ENCODE assay signal across 8 mouse cellular contexts in genomic region chr6:31216206-31217059, GRCm38 (mm10).
DNase-seq lines count a peak whose midpoint lies in the region; ATAC-seq and TF ChIP-seq lines count a peak whose summit lies in the region.

No protein-coding gene starts in this region.

- peak; percentile 71; the same call in 1 of the 2 replicates for TF ChIP-seq EP300 in heart, adult 2 months (IDR thresholded peaks at IDR 0.05; ENCODE audit: insufficient read depth, low read depth, low read length)

- H3K27ac ChIP-seq in embryonic facial prominence, embryonic 11.5 days (replicated peaks; ENCODE audit: low read depth, low read length) = no peak overlapping the region
- peak overlapping the region; percentile 100 for H3K27ac ChIP-seq in heart, adult 2 months
- H3K27ac ChIP-seq in kidney, adult 2 months (ENCODE audit: insufficient read depth, low read depth, low read length) = peak overlapping the region; percentile 100
- H3K27ac ChIP-seq in limb, embryonic 11.5 days (replicated peaks; ENCODE audit: low read depth, low read length) = no peak overlapping the region
- H3K27ac ChIP-seq in midbrain, embryonic 12.5 days (replicated peaks) = no peak overlapping the region

- intact Hi-C loops in heart, adult 2 months (cut with DNase I) = no loop called here

- under 1% methylated on average over 100 of the region's 100 CpGs for WGBS in embryonic facial prominence, embryonic 11.5 days
- WGBS in heart, adult 2 months = under 1% methylated on average over 94 of the region's 100 CpGs
- WGBS in kidney, adult 2 months = under 1% methylated on average over 99 of the region's 100 CpGs
- WGBS in limb, embryonic 11.5 days = under 1% methylated on average over 74 of the region's 100 CpGs
- WGBS in midbrain, embryonic 12.5 days = under 1% methylated on average over 93 of the region's 100 CpGs

- DNase-seq in adrenal gland, adult 8-10 months = peak; percentile 96
- peak; percentile 54 for DNase-seq in embryonic facial prominence, embryonic 11.5 days (ENCODE audit: low spot score)
- DNase-seq in heart, adult 2 months = peak; percentile 95 to 96
- peak; percentile 96 for DNase-seq in kidney, adult 2 months
- peak; percentile 65 for DNase-seq in limb, embryonic 11.5 days (ENCODE audit: low spot score)
- peak; percentile 94 for DNase-seq in skeletal muscle tissue, adult 2 months (ENCODE audit: low read depth, low spot score)
- DNase-seq in yolk sac, embryonic 10.5 days (ENCODE audit: low spot score) = peak; percentile 47

- peak overlapping the region; percentile 48 for H3K9ac ChIP-seq in embryonic facial prominence, embryonic 11.5 days (replicated peaks; ENCODE audit: low read length)
- H3K9ac ChIP-seq in heart, adult 2 months (ENCODE audit: low read depth, low read length) = peak overlapping the region; percentile 97
- H3K9ac ChIP-seq in limb, embryonic 11.5 days (ENCODE audit: low read length) = peak overlapping the region; percentile 49
- peak overlapping the region; percentile 61 for H3K9ac ChIP-seq in midbrain, embryonic 12.5 days (replicated peaks)

- peaks cover 48% of the 10 kb centered on the region for H3K27me3 ChIP-seq in embryonic facial prominence, embryonic 11.5 days (ENCODE audit: control insufficient read depth, insufficient read depth, low read length)
- H3K27me3 ChIP-seq in heart, adult 2 months (ENCODE audit: control insufficient read depth, insufficient read depth, low read length) = no peaks in the 10 kb centered on the region
- no peaks in the 10 kb centered on the region for H3K27me3 ChIP-seq in kidney, adult 2 months (replicated peaks; ENCODE audit: control insufficient read depth, insufficient read depth, low read length)
- peaks cover 61% of the 10 kb centered on the region for H3K27me3 ChIP-seq in limb, embryonic 11.5 days (ENCODE audit: control insufficient read depth, insufficient read depth, low read length)
- peaks cover 69% of the 10 kb centered on the region for H3K27me3 ChIP-seq in midbrain, embryonic 12.5 days

- peak overlapping the region; percentile 100 for H3K4me2 ChIP-seq in embryonic facial prominence, embryonic 11.5 days (ENCODE audit: low read depth, low read length)
- H3K4me2 ChIP-seq in limb, embryonic 11.5 days (ENCODE audit: low read depth, severe bottlenecking) = peak overlapping the region; percentile 100
- H3K4me2 ChIP-seq in midbrain, embryonic 12.5 days (replicated peaks) = peak overlapping the region; percentile 100

- no peaks in the 10 kb centered on the region for H3K9me3 ChIP-seq in embryonic facial prominence, embryonic 11.5 days (replicated peaks; ENCODE audit: control insufficient read depth, low read length)
- H3K9me3 ChIP-seq in limb, embryonic 11.5 days (ENCODE audit: control insufficient read depth, low read length) = no peaks in the 10 kb centered on the region
- H3K9me3 ChIP-seq in midbrain, embryonic 12.5 days = no peaks in the 10 kb centered on the region

- peak overlapping the region; percentile 65 for H3K4me3 ChIP-seq in embryonic facial prominence, embryonic 11.5 days (ENCODE audit: low read depth, low read length)
- H3K4me3 ChIP-seq in heart, adult 2 months = peak overlapping the region; percentile 95
- H3K4me3 ChIP-seq in kidney, adult 2 months (ENCODE audit: insufficient read depth, low read depth, low read length) = peak overlapping the region; percentile 80
- peak overlapping the region; percentile 68 for H3K4me3 ChIP-seq in limb, embryonic 11.5 days (ENCODE audit: low read depth, low read length)
- peak overlapping the region; percentile 76 for H3K4me3 ChIP-seq in midbrain, embryonic 12.5 days

- H3K79me2 ChIP-seq in heart, adult 2 months (replicated peaks; ENCODE audit: control insufficient read depth, insufficient read depth, low read length) = peaks cover 8% of the 10 kb centered on the region

- H3K4me1 ChIP-seq in embryonic facial prominence, embryonic 11.5 days (ENCODE audit: control insufficient read depth, insufficient read depth, low read length) = peaks cover 15% of the 10 kb centered on the region
- H3K4me1 ChIP-seq in heart, adult 2 months (ENCODE audit: control insufficient read depth, insufficient read depth, low read length) = peaks cover 16% of the 10 kb centered on the region
- H3K4me1 ChIP-seq in kidney, adult 2 months (ENCODE audit: control insufficient read depth, insufficient read depth, low read length) = peaks cover 10% of the 10 kb centered on the region
- peaks cover 21% of the 10 kb centered on the region for H3K4me1 ChIP-seq in limb, embryonic 11.5 days (ENCODE audit: control insufficient read depth, insufficient read depth, low read length)
- H3K4me1 ChIP-seq in midbrain, embryonic 12.5 days = peaks cover 41% of the 10 kb centered on the region

- TF ChIP-seq CTCF in heart, adult 2 months (IDR thresholded peaks at IDR 0.05) = peak; percentile 41
- no peak for TF ChIP-seq CTCF in kidney, adult 2 months (conservative IDR thresholded peaks at IDR 0.05; ENCODE audit: insufficient read depth, insufficient read length, low read depth, low read length)

- peak; percentile 57; the same call in 1 of the 2 replicates for ATAC-seq in embryonic facial prominence, embryonic 11.5 days (replicated peaks; ENCODE audit: insufficient number of reproducible peaks, low FRiP score, low TSS enrichment, low read depth)
- ATAC-seq in limb, embryonic 11.5 days (ENCODE audit: insufficient number of reproducible peaks, low FRiP score, low TSS enrichment, low read depth) = peak; percentile 48; the same call in 1 of the 2 replicates
- ATAC-seq in midbrain, embryonic 12.5 days (ENCODE audit: low FRiP score, low read depth) = peak; percentile 57

- H3K36me3 ChIP-seq in embryonic facial prominence, embryonic 11.5 days (replicated peaks; ENCODE audit: control insufficient read depth, insufficient read depth, low read depth, low read length) = no peaks in the 10 kb centered on the region
- peaks cover 38% of the 10 kb centered on the region for H3K36me3 ChIP-seq in heart, adult 2 months (ENCODE audit: control insufficient read depth, insufficient read depth, low read length)
- H3K36me3 ChIP-seq in kidney, adult 2 months (ENCODE audit: control insufficient read depth, insufficient read depth, low read length) = no peaks in the 10 kb centered on the region; the same call in 1 of the 2 replicates
- H3K36me3 ChIP-seq in limb, embryonic 11.5 days (ENCODE audit: control insufficient read depth, insufficient read depth, low read length) = no peaks in the 10 kb centered on the region
- no peaks in the 10 kb centered on the region for H3K36me3 ChIP-seq in midbrain, embryonic 12.5 days

- peak; percentile 97 for TF ChIP-seq POLR2A in heart, adult 2 months (IDR thresholded peaks at IDR 0.05; ENCODE audit: insufficient read depth, low read depth, low read length)
- TF ChIP-seq POLR2A in kidney, adult 2 months (IDR thresholded peaks at IDR 0.05; ENCODE audit: low read depth, low read length) = peak; percentile 86

Comparison
In these comparisons a context has a peak if more than half of its experiments do, and no peak if none do; other contexts are left out.
1. H3K27ac ChIP-seq: peak in heart, adult 2 months (single experiment) and kidney, adult 2 months (single experiment); none in embryonic facial prominence, embryonic 11.5 days (single experiment), limb, embryonic 11.5 days (single experiment) and midbrain, embryonic 12.5 days (single experiment).
2. Peak in every context shown above with its lines, with median percentiles within 50 percentile points of each other: DNase-seq, ATAC-seq, H3K4me2 ChIP-seq, H3K4me3 ChIP-seq and H3K9ac ChIP-seq.